Mouse (Mus musculus) hematopoietic multipotent progenitor cell, adult 10-12 weeks (in vitro differentiated cells): ENCODE measurements around the gene Pkmyt1. TPM values are rescaled to one million over a fixed set of nuclear protein-coding genes. Genes with fewer than 3 reads are reported as not detected.

Experiments used
- polyA plus RNA-seq: library from polyadenylated mRNA; stranded (reverse); fragments of >175 nt; gene quantifications from 2 replicates; pipeline ENCODE4 v1.2.3, GENCODE M21; 2012; ENCODE audit warnings: low replicate concordance

Gene Pkmyt1
- polyA plus RNA-seq: 73.1 and 119 TPM in 2 replicates

DNA sequence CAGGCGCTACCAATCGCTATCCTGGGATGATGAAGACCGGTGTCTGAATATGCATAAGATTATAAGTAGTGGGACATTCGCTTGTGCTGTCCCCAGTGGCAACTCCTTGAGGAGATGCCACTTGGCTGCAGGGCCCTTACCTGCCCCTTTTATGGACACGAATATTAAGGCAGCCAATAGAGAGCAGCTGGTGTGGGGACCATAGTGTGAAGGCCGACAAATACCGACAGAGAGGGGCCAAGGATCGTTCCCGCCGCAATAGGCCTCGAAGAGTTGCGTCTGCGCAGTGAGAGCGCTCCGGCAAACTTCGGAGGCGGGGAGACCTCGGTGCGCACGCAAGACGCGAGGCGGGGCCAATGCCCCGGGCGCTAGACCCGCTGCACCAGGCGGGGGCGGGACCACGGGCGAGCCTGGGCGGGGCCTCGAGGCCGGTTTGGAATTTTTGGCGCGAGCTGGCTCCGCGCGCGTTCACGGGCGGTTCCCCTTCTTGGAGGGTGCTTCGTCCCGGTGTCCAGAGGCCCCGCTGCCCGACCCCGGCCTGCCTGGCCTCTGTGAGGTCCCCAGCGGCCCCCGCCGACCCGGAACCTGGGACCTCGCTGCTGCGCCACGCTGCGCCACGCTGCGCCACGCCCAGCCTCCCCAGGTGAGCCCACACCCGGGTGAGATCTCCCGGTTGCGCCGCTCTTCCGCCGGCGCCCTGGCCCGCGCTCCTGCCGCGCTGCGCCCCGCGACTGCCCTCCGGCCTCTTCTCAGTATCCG is at the start of gene Pkmyt1:
Gene Pkmyt1 (plus strand): TSS at position 338 of the 759 bp plus-strand sequence.

GRCm38 (mm10) chr17:23677236-23677679 is 48.9 kb upstream of the Pkmyt1 start, which contains the start of gene Tnfrsf12a:
TSS of gene Tnfrsf12a (minus strand) at chr17:23677468.

GRCm38 (mm10) chr17:23679127-23679835 is 46.9 kb upstream of the Pkmyt1 start, which contains the start of gene Cldn6:
TSS of gene Cldn6 (plus strand) at chr17:23679249.

GRCm38 (mm10) chr17:23683856-23684672 is 42.1 kb upstream of the Pkmyt1 start, which contains the start of gene Cldn9:
TSS of gene Cldn9 (minus strand) at chr17:23684026.

DNA sequence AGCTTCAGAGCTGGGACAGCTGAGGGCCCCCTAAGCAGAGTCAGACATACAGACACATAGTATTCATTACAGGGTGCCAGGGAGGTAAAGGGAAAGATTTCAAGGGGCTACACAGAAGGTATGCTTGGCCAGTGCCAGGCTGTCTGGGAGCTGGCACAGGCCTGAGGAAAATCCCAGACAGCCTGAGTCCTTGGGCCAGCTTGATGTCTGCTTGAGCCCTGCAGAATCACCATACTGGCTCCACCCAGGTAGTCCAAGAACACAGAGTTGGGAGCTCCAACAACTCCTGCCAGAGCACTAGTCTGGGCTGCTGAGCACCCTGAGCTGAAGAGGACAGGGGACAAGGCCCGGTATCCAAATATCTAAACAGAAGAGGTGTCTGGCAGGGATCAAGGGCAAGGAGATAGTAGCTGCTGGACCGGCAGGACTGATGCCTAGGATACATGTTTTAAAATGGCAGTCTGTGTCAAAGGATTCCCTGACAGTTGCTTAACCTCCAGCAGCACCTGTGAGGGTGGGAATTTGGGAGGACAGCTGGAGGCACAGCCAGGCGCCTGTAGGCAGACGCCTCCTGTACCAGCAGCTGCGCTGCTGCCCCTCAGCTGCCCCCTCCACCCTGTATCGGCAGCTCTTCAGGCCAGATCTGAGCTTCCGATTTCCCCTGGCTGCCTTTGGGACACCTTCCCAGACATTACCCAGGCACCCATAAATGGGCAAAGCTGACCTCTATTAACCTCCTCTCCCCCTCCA is 3.6 kb upstream of the Pkmyt1 start, which contains the start of gene 1520401A03Rik:
Gene 1520401A03Rik (minus strand): TSS at position 408 of the 750 bp plus-strand sequence.

DNA sequence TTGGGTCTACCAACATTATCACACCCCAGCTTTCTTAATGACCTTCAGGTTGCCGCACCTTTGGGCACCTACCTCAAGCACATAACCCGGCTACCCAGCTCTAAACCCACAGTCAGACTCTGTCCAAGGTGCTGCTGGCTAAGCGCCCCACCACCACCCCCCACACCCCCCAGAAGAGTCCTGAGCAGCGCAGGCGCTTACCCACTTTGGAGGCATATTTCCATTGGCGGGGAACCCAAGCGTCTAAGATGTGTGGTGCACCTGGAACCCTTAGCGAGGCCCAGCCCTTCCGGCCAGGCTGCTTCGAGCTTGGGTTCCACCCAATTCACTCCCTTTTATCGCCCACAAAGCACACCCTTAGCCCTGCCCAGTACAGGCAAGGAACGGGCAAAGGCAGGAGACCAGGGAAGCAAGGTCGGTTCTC is 14.5 kb downstream of the Pkmyt1 start, which contains the start of gene Paqr4:
Gene Paqr4 (minus strand): TSS at position 270 of the 424 bp plus-strand sequence.

GRCm38 (mm10) chr17:23745301-23746251 is 19.4 kb downstream of the Pkmyt1 start, which contains the start of gene Kremen2:
TSS of gene Kremen2 (minus strand) at chr17:23745833.

GRCm38 (mm10) chr17:23771284-23772218 is 45.4 kb downstream of the Pkmyt1 start, which contains the start of gene Flywch1:
TSS of gene Flywch1 (minus strand) at chr17:23771602.

GRCm38 (mm10) chr17:23785561-23786471 is 59.7 kb downstream of the Pkmyt1 start, which contains the start of gene Flywch2:
TSS of gene Flywch2 (minus strand) at chr17:23786081.

Other genes starting within 250 kb of the Pkmyt1 start
- gene Vmn2r117, start 246.6 kb upstream of the Pkmyt1 start, polyA plus RNA-seq: not detected in 2 replicates
- 13.9 and 35.3 TPM in 2 replicates for gene Zfp213, start 162.1 kb upstream of the Pkmyt1 start, polyA plus RNA-seq
- 0.14 and 0.28 TPM in 2 replicates for gene Zfp13, start 126.8 kb upstream of the Pkmyt1 start, polyA plus RNA-seq
- not detected in 2 replicates for gene Zscan10, start 125.5 kb upstream of the Pkmyt1 start, polyA plus RNA-seq
- gene Mmp25, start 81.1 kb upstream of the Pkmyt1 start, polyA plus RNA-seq: 6.0 and 11.0 TPM in 2 replicates
- gene Bicdl2, start 65.8 kb upstream of the Pkmyt1 start, polyA plus RNA-seq: 0.13 and 0.51 TPM in 2 replicates
- gene Hcfc1r1, start 52.7 kb upstream of the Pkmyt1 start, polyA plus RNA-seq: 312 and 318 TPM in 2 replicates
- 35.4 and 57.0 TPM in 2 replicates for gene Thoc6, start 52.5 kb upstream of the Pkmyt1 start, polyA plus RNA-seq
- gene Tnfrsf12a, start 48.9 kb upstream of the Pkmyt1 start, polyA plus RNA-seq: 5.3 and 7.1 TPM in 2 replicates
- not detected in 2 replicates for gene Cldn6, start 47.1 kb upstream of the Pkmyt1 start, polyA plus RNA-seq
- gene Cldn9, start 42.3 kb upstream of the Pkmyt1 start, polyA plus RNA-seq: not detected in 2 replicates
- not detected in 2 replicates for gene 1520401A03Rik, start 3.6 kb upstream of the Pkmyt1 start, polyA plus RNA-seq
- 3.4 and 7.7 TPM in 2 replicates for gene Paqr4, start 14.5 kb downstream of the Pkmyt1 start, polyA plus RNA-seq
- 0.36 and 1.4 TPM in 2 replicates for gene Kremen2, start 19.5 kb downstream of the Pkmyt1 start, polyA plus RNA-seq
- gene Flywch1, start 45.3 kb downstream of the Pkmyt1 start, polyA plus RNA-seq: 45.9 and 68.9 TPM in 2 replicates
- gene Flywch2, start 59.7 kb downstream of the Pkmyt1 start, polyA plus RNA-seq: 2.9 and 5.6 TPM in 2 replicates
- 277 and 500 TPM in 2 replicates for gene Srrm2, start 64.2 kb downstream of the Pkmyt1 start, polyA plus RNA-seq
- 50.9 and 630 TPM in 2 replicates for gene Elob, start 102.8 kb downstream of the Pkmyt1 start, polyA plus RNA-seq
- gene Prss33, start 109.7 kb downstream of the Pkmyt1 start, polyA plus RNA-seq: 0.54 and 1.6 TPM in 2 replicates
- 0.10 TPM in 1 of 2 replicates, not detected in the other for gene Prss32, start 117.5 kb downstream of the Pkmyt1 start, polyA plus RNA-seq
- gene Prss41, start 117.8 kb downstream of the Pkmyt1 start, polyA plus RNA-seq: 2.9 and 3.0 TPM in 2 replicates
- gene Prss21, start 141.7 kb downstream of the Pkmyt1 start, polyA plus RNA-seq: 0.15 TPM in 1 of 2 replicates, not detected in the other
- gene Dcpp1, start 154.5 kb downstream of the Pkmyt1 start, polyA plus RNA-seq: not detected in 2 replicates
- not detected in 2 replicates for gene Dcpp2, start 154.5 kb downstream of the Pkmyt1 start, polyA plus RNA-seq
- gene Dcpp3, start 191.1 kb downstream of the Pkmyt1 start, polyA plus RNA-seq: not detected in 2 replicates
- gene Sbp, start 215.3 kb downstream of the Pkmyt1 start, polyA plus RNA-seq: not detected in 2 replicates
- gene Sbpl, start 228.9 kb downstream of the Pkmyt1 start, polyA plus RNA-seq: not detected in 2 replicates